Mouse (Mus musculus): ENCODE measurements around the gene Ampd2. TPM values are rescaled to one million over a fixed set of nuclear protein-coding genes. Genes with fewer than 3 reads are reported as not detected.

The Ampd2 gene
- polyA plus RNA-seq, 1 experiment from 2014 or later: 71.2 TPM

DNA sequence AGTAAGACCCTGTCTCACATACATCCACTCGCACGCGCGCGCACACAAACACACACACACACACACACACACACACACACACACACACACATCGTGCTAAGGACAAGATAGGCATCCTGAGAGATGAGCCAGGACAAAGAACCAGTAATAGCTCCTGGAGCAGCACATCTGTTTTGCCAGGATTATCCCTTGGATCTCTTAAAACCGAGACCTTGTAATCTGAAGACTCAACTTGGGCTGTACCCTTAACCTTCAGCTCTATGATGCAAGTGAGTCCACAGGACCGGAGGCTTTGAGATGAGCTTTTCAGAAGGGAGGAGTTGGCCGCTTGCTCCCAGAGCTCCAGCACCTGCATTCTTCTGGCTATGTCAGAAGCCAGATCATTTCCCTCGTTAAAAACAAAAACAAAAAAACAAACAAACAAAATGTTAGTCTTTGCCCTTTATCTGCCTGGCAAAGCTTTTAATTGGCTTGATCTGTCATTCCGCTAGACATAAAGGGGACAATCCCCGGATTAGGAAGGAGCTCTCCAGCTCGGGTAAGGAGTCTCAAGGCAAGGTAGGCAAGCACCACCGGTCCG lies 6.2 kb upstream of the Ampd2 start, which contains the start of gene Gnat2:
Gene Gnat2 (plus strand): TSS at position 254 of the 580 bp plus-strand sequence.
- H3K27ac ChIP-seq (ENCODE audit: low read length): no peak within 1 kb of the TSS
- WGBS: 53% methylated on average over 15 of the region's 15 CpGs
- H3K4me3 ChIP-seq (ENCODE audit: low read depth, low read length): no peak within 1 kb of the TSS
- H3K9me3 ChIP-seq (replicated peaks; ENCODE audit: control insufficient read depth, low read length, poor library complexity, severe bottlenecking): no peaks in the 10 kb centered on the region
- H3K4me1 ChIP-seq (ENCODE audit: control insufficient read depth, insufficient read depth, low read length): no peaks in the 10 kb centered on the region
- no peaks in the 10 kb centered on the region for H3K27me3 ChIP-seq (ENCODE audit: control insufficient read depth, insufficient read depth, low read depth, low read length)
- no peaks in the 10 kb centered on the region for H3K36me3 ChIP-seq (ENCODE audit: control insufficient read depth, insufficient read depth, low read length)
- H3K9ac ChIP-seq (ENCODE audit: low read depth, low read length): no peak within 1 kb of the TSS
- no peak within 1 kb of the TSS for H3K4me2 ChIP-seq (ENCODE audit: low read length)
- no peak for ATAC-seq

DNA sequence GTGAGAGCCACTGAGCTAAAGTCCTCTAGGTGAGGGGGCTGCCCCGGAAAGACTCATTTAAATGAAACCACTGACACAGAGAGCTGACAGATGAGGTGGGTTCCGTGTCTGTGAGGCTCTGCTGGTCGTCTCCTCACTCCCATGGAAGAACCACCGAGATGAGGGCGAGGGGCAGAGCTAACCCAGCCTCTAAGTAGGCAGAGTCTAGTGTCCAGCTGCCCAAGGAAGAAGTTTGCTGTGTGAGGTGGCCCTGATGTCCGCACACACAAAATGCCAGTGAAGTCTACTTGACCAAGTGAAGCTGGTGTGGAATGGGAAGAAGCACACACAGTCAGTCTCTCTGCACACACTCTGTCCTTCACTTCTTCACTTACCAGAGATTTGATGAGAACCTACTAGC lies 5.6 kb upstream of the Ampd2 start:
- Histone ChIP-seq H3K9me3 (replicated peaks; ENCODE audit: control insufficient read depth, low read length, poor library complexity, severe bottlenecking) (no peaks in the 10 kb centered on the region), H3K4me2 (ENCODE audit: low read length) (no peak overlapping the region), H3K27me3 (ENCODE audit: control insufficient read depth, insufficient read depth, low read depth, low read length) (no peaks in the 10 kb centered on the region), H3K36me3 (ENCODE audit: control insufficient read depth, insufficient read depth, low read length) (no peaks in the 10 kb centered on the region), H3K4me3 (ENCODE audit: low read depth, low read length) (no peak overlapping the region), H3K27ac (ENCODE audit: low read length) (no peak overlapping the region), H3K4me1 (ENCODE audit: control insufficient read depth, insufficient read depth, low read length) (no peaks in the 10 kb centered on the region), H3K9ac (ENCODE audit: low read depth, low read length) (no peak overlapping the region)
- no peak for ATAC-seq
- 75% methylated on average over 6 of the region's 6 CpGs for WGBS

DNA sequence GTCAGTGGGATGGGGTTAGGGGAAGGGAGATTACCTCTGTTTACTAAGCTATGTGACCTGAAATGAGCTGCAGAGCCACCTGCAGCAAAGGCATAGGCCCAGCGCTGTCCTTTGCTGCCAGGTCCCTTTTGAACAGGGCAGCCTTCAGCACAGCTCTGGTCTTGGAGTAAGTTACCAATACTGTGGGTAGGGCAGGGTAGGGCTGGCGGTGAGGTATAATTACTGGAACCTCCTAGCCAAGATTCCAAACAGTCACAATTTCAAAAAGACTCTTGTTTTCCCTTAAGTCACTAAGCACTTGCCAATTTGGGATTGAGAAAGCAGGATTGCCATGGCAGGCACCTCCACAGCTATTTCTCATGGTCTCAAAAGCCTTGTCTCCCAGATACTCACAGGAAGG lies 4.1 kb upstream of the Ampd2 start:
- no peak overlapping the region for H3K4me2 ChIP-seq (ENCODE audit: low read length)
- ATAC-seq: no peak
- no peak overlapping the region for H3K27ac ChIP-seq (ENCODE audit: low read length)
- no peaks in the 10 kb centered on the region for H3K36me3 ChIP-seq (ENCODE audit: control insufficient read depth, insufficient read depth, low read length)
- WGBS: 82% methylated on average over 2 of the region's 2 CpGs
- H3K4me1 ChIP-seq (ENCODE audit: control insufficient read depth, insufficient read depth, low read length): peaks cover 2% of the 10 kb centered on the region; the same call in 1 of the 2 replicates
- no peak overlapping the region for H3K4me3 ChIP-seq (ENCODE audit: low read depth, low read length)
- H3K9ac ChIP-seq (ENCODE audit: low read depth, low read length): no peak overlapping the region
- H3K9me3 ChIP-seq (replicated peaks; ENCODE audit: control insufficient read depth, low read length, poor library complexity, severe bottlenecking): no peaks in the 10 kb centered on the region
- no peaks in the 10 kb centered on the region for H3K27me3 ChIP-seq (ENCODE audit: control insufficient read depth, insufficient read depth, low read depth, low read length)

DNA sequence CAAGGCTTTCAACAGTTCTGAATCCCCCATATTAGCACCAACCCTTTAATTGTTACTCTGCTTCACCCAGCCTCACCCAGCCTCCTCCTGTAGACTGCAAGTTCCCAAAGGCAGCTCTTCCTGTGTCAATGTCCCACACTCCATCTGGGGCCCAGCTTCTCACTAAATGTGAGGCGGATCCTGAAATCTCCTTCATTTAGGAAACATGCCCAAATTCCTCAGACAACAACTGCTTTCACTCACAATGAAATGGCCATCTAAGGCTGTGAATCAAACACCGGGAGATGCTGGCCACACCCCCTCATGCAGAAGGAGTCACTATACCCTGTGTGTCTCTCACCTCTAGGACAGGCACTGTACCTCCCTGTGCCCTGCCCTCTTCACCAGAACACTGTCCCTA lies 3.5 kb upstream of the Ampd2 start:
- H3K36me3 ChIP-seq (ENCODE audit: control insufficient read depth, insufficient read depth, low read length): no peaks in the 10 kb centered on the region
- ATAC-seq: no peak
- H3K4me3 ChIP-seq (ENCODE audit: low read depth, low read length): no peak overlapping the region
- no peaks in the 10 kb centered on the region for H3K27me3 ChIP-seq (ENCODE audit: control insufficient read depth, insufficient read depth, low read depth, low read length)
- 48% methylated on average over 2 of the region's 2 CpGs for WGBS
- peaks cover 4% of the 10 kb centered on the region; the same call in 1 of the 2 replicates for H3K4me1 ChIP-seq (ENCODE audit: control insufficient read depth, insufficient read depth, low read length)
- no peak overlapping the region for H3K4me2 ChIP-seq (ENCODE audit: low read length)
- H3K9me3 ChIP-seq (replicated peaks; ENCODE audit: control insufficient read depth, low read length, poor library complexity, severe bottlenecking): no peaks in the 10 kb centered on the region
- H3K9ac ChIP-seq (ENCODE audit: low read depth, low read length): no peak overlapping the region
- no peak overlapping the region for H3K27ac ChIP-seq (ENCODE audit: low read length)

DNA sequence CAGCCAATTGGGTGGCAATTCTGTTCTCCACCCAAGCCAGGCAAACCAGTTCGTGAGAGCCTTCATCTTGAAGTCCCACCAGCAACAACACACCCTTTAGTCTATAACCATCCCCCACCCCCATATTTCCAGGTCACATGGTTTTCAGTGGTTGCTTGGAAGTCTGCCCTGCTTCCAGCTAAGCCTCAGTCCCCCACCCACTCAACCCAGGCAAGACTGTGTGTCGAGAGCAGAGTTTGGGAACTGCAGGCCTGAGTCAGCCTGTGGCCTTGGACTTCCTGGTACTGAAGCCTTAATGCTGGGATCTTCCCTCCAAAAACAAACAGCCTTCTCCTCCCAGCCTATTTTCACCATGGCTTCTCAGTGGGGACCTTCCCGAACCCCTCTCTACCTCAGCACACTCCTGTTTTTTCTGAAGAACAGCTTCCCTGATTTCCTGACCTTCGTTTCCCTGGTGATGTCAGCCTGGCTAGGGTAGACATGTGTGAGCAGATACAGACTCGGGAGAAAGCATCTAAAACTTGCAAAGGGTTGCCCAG lies 2.5 kb upstream of the Ampd2 start:
- no peak overlapping the region for H3K4me3 ChIP-seq (ENCODE audit: low read depth, low read length)
- H3K9me3 ChIP-seq (replicated peaks; ENCODE audit: control insufficient read depth, low read length, poor library complexity, severe bottlenecking): no peaks in the 10 kb centered on the region
- H3K4me2 ChIP-seq (ENCODE audit: low read length): no peak overlapping the region
- H3K9ac ChIP-seq (ENCODE audit: low read depth, low read length): no peak overlapping the region
- H3K27me3 ChIP-seq (ENCODE audit: control insufficient read depth, insufficient read depth, low read depth, low read length): no peaks in the 10 kb centered on the region
- peaks cover 12% of the 10 kb centered on the region for H3K4me1 ChIP-seq (ENCODE audit: control insufficient read depth, insufficient read depth, low read length)
- ATAC-seq: no peak
- no peak overlapping the region for H3K27ac ChIP-seq (ENCODE audit: low read length)
- WGBS: 43% methylated on average over 5 of the region's 5 CpGs
- H3K36me3 ChIP-seq (ENCODE audit: control insufficient read depth, insufficient read depth, low read length): no peaks in the 10 kb centered on the region

DNA sequence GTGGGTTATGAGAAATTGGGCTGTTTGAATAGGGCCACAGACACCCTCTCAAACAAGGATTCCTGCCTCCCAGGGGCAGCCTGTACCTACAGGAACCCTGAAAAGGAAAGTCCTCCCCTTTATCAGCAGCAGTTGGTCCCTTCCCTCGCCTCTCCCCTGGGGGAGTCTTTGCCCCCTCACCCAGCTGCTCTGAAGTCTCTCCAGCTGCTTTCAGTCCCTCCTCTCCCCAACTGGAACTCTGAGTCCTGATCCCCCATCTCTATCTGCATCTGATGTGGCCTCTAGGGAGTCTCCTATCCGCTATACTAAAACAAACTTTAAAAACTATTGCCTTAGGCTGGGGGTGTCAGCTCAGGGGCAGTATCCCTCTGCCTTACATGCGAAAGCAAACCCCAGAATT lies 878 bp upstream of the Ampd2 start:
- H3K4me1 ChIP-seq (ENCODE audit: control insufficient read depth, insufficient read depth, low read length): peaks cover 26% of the 10 kb centered on the region
- no peak overlapping the region for H3K27ac ChIP-seq (ENCODE audit: low read length)
- H3K27me3 ChIP-seq (ENCODE audit: control insufficient read depth, insufficient read depth, low read depth, low read length): no peaks in the 10 kb centered on the region
- no peak for ATAC-seq
- no peak overlapping the region for H3K4me2 ChIP-seq (ENCODE audit: low read length)
- no peaks in the 10 kb centered on the region for H3K9me3 ChIP-seq (replicated peaks; ENCODE audit: control insufficient read depth, low read length, poor library complexity, severe bottlenecking)
- WGBS: 90% methylated on average over 3 of the region's 3 CpGs
- H3K9ac ChIP-seq (ENCODE audit: low read depth, low read length): no peak overlapping the region
- H3K36me3 ChIP-seq (ENCODE audit: control insufficient read depth, insufficient read depth, low read length): no peaks in the 10 kb centered on the region
- no peak overlapping the region for H3K4me3 ChIP-seq (ENCODE audit: low read depth, low read length)

DNA sequence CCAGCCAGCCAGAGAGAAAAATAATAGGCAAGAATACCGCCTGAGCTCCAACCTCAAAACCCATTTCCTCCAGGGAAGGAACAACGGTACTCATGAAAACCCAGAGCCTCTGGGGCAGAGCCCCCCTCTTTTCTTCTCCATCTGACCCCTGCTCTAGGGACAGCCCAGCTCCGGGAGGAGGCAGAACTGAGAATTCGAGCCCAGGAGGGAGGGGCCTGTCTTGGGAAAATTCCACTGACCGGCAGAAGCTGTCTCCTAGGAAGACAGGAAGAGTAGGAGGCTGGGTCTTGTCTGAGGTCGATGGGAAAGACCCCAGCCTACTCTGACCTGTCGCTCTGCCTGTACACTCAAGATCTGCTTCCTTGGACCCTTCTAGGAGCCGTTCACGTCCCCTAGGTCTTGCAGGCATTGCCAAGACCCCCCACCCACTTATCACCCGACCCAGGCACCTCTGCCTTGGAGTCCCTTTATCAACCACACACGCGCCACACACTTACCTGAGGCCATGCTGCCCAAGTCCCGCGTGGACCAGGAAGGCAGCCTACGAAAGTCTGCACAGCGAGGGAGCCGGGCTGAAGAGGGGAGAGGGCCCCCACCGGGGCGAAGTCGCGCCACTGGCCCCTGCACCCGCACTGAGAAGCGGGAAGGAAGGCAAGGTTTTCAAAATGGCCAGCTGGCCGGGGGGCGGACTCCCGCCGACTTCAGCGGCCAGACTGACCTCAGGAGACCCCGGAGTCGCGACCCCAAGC lies 556 bp downstream of the Ampd2 start:
- Histone ChIP-seq H3K4me3 (ENCODE audit: low read depth, low read length) (peak overlapping the region; percentile 67), H3K9me3 (replicated peaks; ENCODE audit: control insufficient read depth, low read length, poor library complexity, severe bottlenecking) (no peaks in the 10 kb centered on the region), H3K36me3 (ENCODE audit: control insufficient read depth, insufficient read depth, low read length) (no peaks in the 10 kb centered on the region), H3K27me3 (ENCODE audit: control insufficient read depth, insufficient read depth, low read depth, low read length) (no peaks in the 10 kb centered on the region), H3K4me2 (ENCODE audit: low read length) (peak overlapping the region; percentile 94), H3K27ac (ENCODE audit: low read length) (peak overlapping the region; percentile 75), H3K4me1 (ENCODE audit: control insufficient read depth, insufficient read depth, low read length) (peaks cover 31% of the 10 kb centered on the region), H3K9ac (ENCODE audit: low read depth, low read length) (peak overlapping the region; percentile 76)
- peak; percentile 53 for ATAC-seq
- WGBS: 0% methylated on average over 31 of the region's 31 CpGs

DNA sequence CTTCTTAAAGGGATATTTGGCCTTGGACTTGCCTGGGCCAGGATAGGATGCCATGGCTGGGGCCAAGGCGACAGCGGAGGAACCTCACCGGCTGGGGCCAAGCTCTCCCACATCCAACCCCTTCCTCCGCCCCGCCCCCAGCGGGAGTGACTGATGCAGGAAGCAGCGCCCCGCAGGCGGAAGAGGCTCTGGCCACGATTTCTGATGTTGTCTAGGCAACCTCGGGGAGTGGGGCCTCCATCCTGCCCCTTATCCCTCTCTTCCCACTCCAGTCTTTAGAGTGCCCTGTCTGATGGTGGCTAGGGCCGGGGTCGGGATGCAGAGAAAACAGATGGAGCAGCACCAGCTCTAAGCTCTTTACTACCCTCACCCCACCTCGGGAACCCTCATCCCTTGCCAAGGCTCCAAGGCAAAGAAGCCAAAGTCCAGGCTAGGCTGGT lies 1.1 kb downstream of the Ampd2 start:
- WGBS: under 1% methylated on average over 14 of the region's 14 CpGs
- Histone ChIP-seq H3K36me3 (ENCODE audit: control insufficient read depth, insufficient read depth, low read length) (no peaks in the 10 kb centered on the region), H3K4me1 (ENCODE audit: control insufficient read depth, insufficient read depth, low read length) (peaks cover 31% of the 10 kb centered on the region), H3K27ac (ENCODE audit: low read length) (peak overlapping the region; percentile 75), H3K4me3 (ENCODE audit: low read depth, low read length) (peak overlapping the region; percentile 67), H3K9ac (ENCODE audit: low read depth, low read length) (peak overlapping the region; percentile 76), H3K27me3 (ENCODE audit: control insufficient read depth, insufficient read depth, low read depth, low read length) (no peaks in the 10 kb centered on the region), H3K9me3 (replicated peaks; ENCODE audit: control insufficient read depth, low read length, poor library complexity, severe bottlenecking) (no peaks in the 10 kb centered on the region), H3K4me2 (ENCODE audit: low read length) (peak overlapping the region; percentile 94)
- peak; percentile 89 for ATAC-seq

DNA sequence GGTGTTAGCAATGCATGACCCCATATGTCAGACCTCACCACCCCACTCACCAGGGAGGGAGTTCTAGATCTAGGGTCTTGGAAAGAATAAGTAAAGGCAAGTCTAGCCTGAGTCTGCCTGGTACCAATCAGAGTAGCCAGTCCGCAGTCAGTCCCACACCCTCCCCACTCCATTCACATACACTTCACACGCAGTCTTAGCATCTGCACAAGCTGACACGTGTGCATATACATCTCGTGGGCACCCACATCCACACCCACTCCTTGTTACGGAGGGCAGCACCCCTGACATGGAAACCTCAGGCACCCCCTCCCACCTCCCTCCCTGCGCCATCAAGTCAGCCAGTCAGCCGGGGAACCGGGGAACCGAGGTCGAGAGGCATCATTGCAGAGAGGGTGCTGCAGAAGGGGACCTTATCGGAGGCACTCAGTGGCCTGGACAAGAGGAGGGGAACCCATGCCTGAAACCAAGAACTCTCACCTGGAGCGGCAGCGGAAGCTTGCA lies 1.6 kb downstream of the Ampd2 start:
- H3K27me3 ChIP-seq (ENCODE audit: control insufficient read depth, insufficient read depth, low read depth, low read length): no peaks in the 10 kb centered on the region
- H3K4me2 ChIP-seq (ENCODE audit: low read length): peak overlapping the region; percentile 94
- peaks cover under 1% of the 10 kb centered on the region; the same call in 1 of the 2 replicates for H3K36me3 ChIP-seq (ENCODE audit: control insufficient read depth, insufficient read depth, low read length)
- 9% methylated on average over 13 of the region's 13 CpGs for WGBS
- H3K9me3 ChIP-seq (replicated peaks; ENCODE audit: control insufficient read depth, low read length, poor library complexity, severe bottlenecking): no peaks in the 10 kb centered on the region
- H3K4me3 ChIP-seq (ENCODE audit: low read depth, low read length): peak overlapping the region; percentile 67
- peak overlapping the region; percentile 76 for H3K9ac ChIP-seq (ENCODE audit: low read depth, low read length)
- peak overlapping the region; percentile 75 for H3K27ac ChIP-seq (ENCODE audit: low read length)
- peak; percentile 61 for ATAC-seq
- H3K4me1 ChIP-seq (ENCODE audit: control insufficient read depth, insufficient read depth, low read length): peaks cover 31% of the 10 kb centered on the region
